7 mouse cellular contexts compared by ENCODE assay signal in genomic region chr5:110772945-110773344, GRCm38 (mm10). TPM values are rescaled to one million over a fixed set of nuclear protein-coding genes. Genes with fewer than 3 reads are reported as not detected.
DNase-seq lines count a peak whose midpoint lies in the region; ATAC-seq and TF ChIP-seq lines count a peak whose summit lies in the region.
"Not testable (repeated sequence)": the region's sequence is repeated elsewhere in the genome, so short reads cannot be mapped to it uniquely, and the experiment has no call there.

No protein-coding gene starts in this region.

- 89% methylated on average over 9 of the region's 10 CpGs for WGBS in liver, embryonic 13.5 days (ENCODE audit: insufficient replicate concordance)

- not testable (repeated sequence) for ATAC-seq in G1E (ENCODE audit: extremely low read depth, insufficient number of reproducible peaks, low FRiP score, poor library complexity, severe bottlenecking); liver, embryonic 13.5 days (ENCODE audit: low read depth)

- not testable (repeated sequence) for DNase-seq in G1E (ENCODE audit: low spot score); liver, embryonic 13.5 days
- DNase-seq in adipocyte (ENCODE audit: low spot score): peak; percentile 53
- DNase-seq in cerebellum, adult 8-10 months: peak; percentile 16
- peak; percentile 53 for DNase-seq in cerebellum, adult 9-10 months
- DNase-seq in cerebellum, adult 9-11 months: peak; percentile 42
- peak; percentile 89 for DNase-seq in heart, adult 11 months

- 0 out of 2 replicates have a peak overlapping the region, but pooled peaks have one; percentile 3 for H3K9ac ChIP-seq in liver, embryonic 13.5 days

- H3K36me3 ChIP-seq in G1E (replicated peaks): peaks cover 72% of the 10 kb centered on the region
- peaks cover 65% of the 10 kb centered on the region for H3K36me3 ChIP-seq in liver, embryonic 13.5 days

- H3K27ac ChIP-seq in liver, embryonic 13.5 days: not testable (repeated sequence)

- not testable (repeated sequence) for H3K4me2 ChIP-seq in liver, embryonic 13.5 days

- TF ChIP-seq CTCF in G1E (IDR thresholded peaks at IDR 0.05; ENCODE audit: low read depth, low read length): not testable (repeated sequence)

- peaks cover 73% of the 10 kb centered on the region for H3K4me1 ChIP-seq in G1E (ENCODE audit: insufficient read depth, low read depth, low read length)
- peaks cover 52% of the 10 kb centered on the region for H3K4me1 ChIP-seq in liver, embryonic 13.5 days (replicated peaks)

- not testable (repeated sequence) for H3K9me3 ChIP-seq in G1E (replicated peaks); liver, embryonic 13.5 days (replicated peaks)

- peak overlapping the region; percentile 23; the same call in 1 of the 2 replicates for H3K4me3 ChIP-seq in G1E (ENCODE audit: low read depth, low read length)
- not testable (repeated sequence) for H3K4me3 ChIP-seq in liver, embryonic 13.5 days (replicated peaks)

- not testable (repeated sequence) for H3K27me3 ChIP-seq in G1E (ENCODE audit: insufficient read depth, low read length); liver, embryonic 13.5 days

RNA-seq across cellular contexts. Expression of gene Ep400, which starts 2.4 kb away (rescaled TPM):
- 162 and 172 TPM in 2 replicates for total RNA-seq in G1E (2014; fragmentation: Nextera tagmentation)
- total RNA-seq in G1E (2017): 35.4 and 42.0 TPM in 2 replicates
- 90.5 and 129 TPM in 2 replicates for polyA plus RNA-seq in G1E (2012)
- polyA plus RNA-seq in liver, embryonic 13.5 days (2015; fragmentation: Nextera tagmentation; extraction: Ambion mirVana): 15.7 and 19.1 TPM in 2 replicates

RNA-seq across cellular contexts. Expression of gene Pus1, which starts 7.5 kb away (rescaled TPM):
- total RNA-seq in G1E (2014; fragmentation: Nextera tagmentation): 17.8 and 19.5 TPM in 2 replicates
- total RNA-seq in G1E (2017): 72.6 and 72.9 TPM in 2 replicates
- 143 and 177 TPM in 2 replicates for polyA plus RNA-seq in G1E (2012)
- 39.6 and 39.8 TPM in 2 replicates for polyA plus RNA-seq in liver, embryonic 13.5 days (2015; fragmentation: Nextera tagmentation; extraction: Ambion mirVana)

RNA-seq across cellular contexts. Expression of gene Ulk1, which starts 37.0 kb away (rescaled TPM):
- total RNA-seq in G1E (2014; fragmentation: Nextera tagmentation) (70.7 and 75.9 TPM in 2 replicates), G1E (2017) (12.9 and 19.0 TPM in 2 replicates)
- 233 and 256 TPM in 2 replicates for polyA plus RNA-seq in G1E (2012)
- 6.6 and 7.6 TPM in 2 replicates for polyA plus RNA-seq in liver, embryonic 13.5 days (2015; fragmentation: Nextera tagmentation; extraction: Ambion mirVana)

Comparison
In these comparisons a context has a peak if more than half of its experiments do, and no peak if none do; other contexts are left out.
1. RNA of gene Ulk1, which starts 37.0 kb away (polyA plus RNA-seq): 233 to 256 TPM in G1E; 6.6 to 7.6 TPM in liver, embryonic 13.5 days; every median in the first group is over 10 times any median in the second.